Mouse (Mus musculus) adrenal gland, postnatal 10 days (tissue): Measurements from ENCODE around the gene H60b. TPM values are rescaled to one million over a fixed set of nuclear protein-coding genes. Genes with fewer than 3 reads are reported as not detected.
"Not testable (repeated sequence)": the region's sequence is repeated elsewhere in the genome, so short reads cannot be mapped to it uniquely, and the experiment has no call there.

Experiments used
- DNase-seq: peaks from one replicate; pipeline ENCODE4 v3.0.0; 2021; ENCODE audit warnings: mixed read lengths
- total RNA-seq, 2 experiments: library from RNA; stranded (reverse); gene quantifications; 2 replicates each; pipeline ENCODE4 v1.2.3; 2021

H60b gene
- total RNA-seq, 2 experiments from 2014 or later, result 0.36 to 0.73 TPM

- DNase-seq, result no peak
These were observed 116.2 kb downstream of the H60b start for GRCm38 (mm10) chr10:22274445-22275057.

GRCm38 (mm10) chr10:22278468-22278867 is 120.1 kb downstream of the H60b start:
- DNase-seq, result not testable (repeated sequence)

DNA sequence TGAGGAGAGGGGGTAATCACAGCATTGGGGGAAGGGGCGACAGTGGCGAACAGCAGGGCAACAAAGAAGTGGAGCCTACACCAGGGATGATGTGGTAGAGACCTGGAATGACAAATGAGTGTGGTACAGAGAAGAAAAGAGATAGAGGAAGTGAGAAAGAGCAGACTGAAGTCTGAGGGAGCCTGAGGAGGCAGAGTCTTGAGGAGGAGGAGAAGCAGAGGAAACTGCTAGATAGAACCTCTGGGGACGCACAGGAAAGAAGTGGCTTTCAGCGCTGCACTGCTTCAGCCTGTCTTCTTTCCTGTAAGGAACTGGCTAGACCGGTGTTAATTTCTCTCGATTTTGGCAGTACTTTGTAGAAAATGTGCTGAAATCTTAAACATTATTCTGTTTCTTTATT is 124.4 kb downstream of the H60b start:
- no peak for DNase-seq

GRCm38 (mm10) chr10:22295676-22296075 is 137.3 kb downstream of the H60b start:
- DNase-seq, result no peak

GRCm38 (mm10) chr10:22297033-22297762 is 138.8 kb downstream of the H60b start:
- no peak for DNase-seq

DNA sequence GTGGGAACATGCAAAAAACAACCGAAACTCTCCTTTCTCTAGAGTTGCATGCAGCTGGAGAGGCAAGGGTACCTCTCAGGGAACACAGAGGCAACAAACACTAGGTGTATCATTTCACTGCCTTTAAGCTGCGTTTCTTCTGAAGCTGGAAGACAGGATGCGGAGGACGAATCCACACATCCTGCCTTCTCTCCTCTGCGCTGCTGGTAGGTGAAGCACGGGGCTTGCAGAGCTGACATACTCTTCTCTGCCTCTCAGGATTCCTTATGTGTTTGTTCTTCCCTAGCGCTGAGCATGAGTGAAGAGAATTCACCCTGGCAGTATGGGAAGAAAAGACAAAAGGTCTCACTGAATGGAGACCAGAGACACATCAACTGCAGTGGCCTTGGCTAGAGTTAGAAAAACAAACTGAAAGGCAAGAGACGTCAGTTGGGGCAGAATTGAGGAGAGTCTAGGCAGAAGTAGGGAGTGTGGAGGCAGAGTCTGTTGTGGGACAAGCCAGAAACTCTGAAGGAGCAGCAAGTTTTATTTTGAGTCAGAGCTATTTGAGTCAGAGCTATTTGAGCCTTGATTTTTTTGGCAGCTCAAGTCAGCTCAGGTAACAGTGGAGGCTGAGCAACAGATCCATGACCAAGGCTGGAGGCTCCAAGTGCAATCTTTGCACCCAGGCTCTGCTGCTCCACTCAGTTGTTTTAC is 139.5 kb downstream of the H60b start:
- no peak for DNase-seq

GRCm38 (mm10) chr10:22299324-22299723 is 140.9 kb downstream of the H60b start:
- DNase-seq, result no peak

GRCm38 (mm10) chr10:22301641-22302040 is 143.3 kb downstream of the H60b start:
- no peak for DNase-seq

GRCm38 (mm10) chr10:22302344-22303057 is 144.1 kb downstream of the H60b start:
- DNase-seq, result no peak

DNA sequence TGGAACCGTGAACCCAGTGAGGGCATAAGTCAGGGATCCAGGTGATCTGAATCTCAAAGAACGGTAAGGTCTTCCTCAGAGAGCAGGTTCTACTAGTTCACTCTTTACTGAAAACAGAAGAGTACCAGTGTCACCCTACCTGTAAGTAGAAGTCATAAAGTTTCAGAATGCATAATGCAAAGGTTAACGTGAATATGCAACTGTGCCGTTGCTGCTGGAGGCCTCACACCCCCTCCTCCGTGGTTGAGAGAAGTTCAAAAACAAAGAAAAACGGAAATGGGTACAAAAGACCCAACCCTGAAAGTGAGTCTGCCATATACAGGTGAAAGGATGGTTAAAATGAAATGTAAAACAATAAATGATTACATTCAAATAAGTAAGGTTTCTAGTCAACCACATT is 145.3 kb downstream of the H60b start:
- DNase-seq, result no peak

DNA sequence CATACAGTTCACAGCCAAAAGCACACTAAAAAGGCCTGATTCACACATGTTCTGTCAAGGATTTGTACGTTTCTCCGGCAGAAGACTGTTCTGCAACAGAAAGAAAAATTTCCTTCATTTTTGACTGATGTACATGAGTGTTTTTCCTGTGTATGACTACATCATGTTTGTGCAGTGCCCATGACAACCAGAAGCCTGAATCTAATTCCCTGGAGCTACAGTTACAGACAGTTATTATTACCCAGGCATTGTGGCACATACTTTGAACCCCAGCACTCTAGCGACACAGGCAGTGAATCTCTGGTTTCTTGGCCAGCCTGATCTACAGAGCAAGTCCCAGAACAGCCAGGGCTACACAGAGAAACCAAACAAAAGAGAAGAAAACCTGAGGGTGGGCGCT is 147.4 kb downstream of the H60b start:
- no peak for DNase-seq

- no peak for DNase-seq
These were observed 148.1 kb downstream of the H60b start for GRCm38 (mm10) chr10:22306452-22306851.

GRCm38 (mm10) chr10:22308221-22308620 is 149.8 kb downstream of the H60b start:
- no peak for DNase-seq

GRCm38 (mm10) chr10:22322858-22323257 is 164.5 kb downstream of the H60b start:
- no peak for DNase-seq

Other genes starting within 250 kb of the H60b start
- gene 4930444G20Rik, start 90.5 kb upstream of the H60b start, total RNA-seq, result not detected
- gene E030030I06Rik, start 9.3 kb upstream of the H60b start, total RNA-seq, result 1 to 10 TPM; 6.0 to 8.9 TPM
- 1 to 10 TPM; 1.5 to 1.9 TPM for gene Raet1e, start within 50 bp of the H60b start, total RNA-seq
- 1 to 10 TPM; 1.3 to 4.3 TPM for gene Raet1d, start 202.0 kb downstream of the H60b start, total RNA-seq